Mouse (Mus musculus): Measurements from ENCODE around the gene Fam129a.

The Fam129a gene

DNA sequence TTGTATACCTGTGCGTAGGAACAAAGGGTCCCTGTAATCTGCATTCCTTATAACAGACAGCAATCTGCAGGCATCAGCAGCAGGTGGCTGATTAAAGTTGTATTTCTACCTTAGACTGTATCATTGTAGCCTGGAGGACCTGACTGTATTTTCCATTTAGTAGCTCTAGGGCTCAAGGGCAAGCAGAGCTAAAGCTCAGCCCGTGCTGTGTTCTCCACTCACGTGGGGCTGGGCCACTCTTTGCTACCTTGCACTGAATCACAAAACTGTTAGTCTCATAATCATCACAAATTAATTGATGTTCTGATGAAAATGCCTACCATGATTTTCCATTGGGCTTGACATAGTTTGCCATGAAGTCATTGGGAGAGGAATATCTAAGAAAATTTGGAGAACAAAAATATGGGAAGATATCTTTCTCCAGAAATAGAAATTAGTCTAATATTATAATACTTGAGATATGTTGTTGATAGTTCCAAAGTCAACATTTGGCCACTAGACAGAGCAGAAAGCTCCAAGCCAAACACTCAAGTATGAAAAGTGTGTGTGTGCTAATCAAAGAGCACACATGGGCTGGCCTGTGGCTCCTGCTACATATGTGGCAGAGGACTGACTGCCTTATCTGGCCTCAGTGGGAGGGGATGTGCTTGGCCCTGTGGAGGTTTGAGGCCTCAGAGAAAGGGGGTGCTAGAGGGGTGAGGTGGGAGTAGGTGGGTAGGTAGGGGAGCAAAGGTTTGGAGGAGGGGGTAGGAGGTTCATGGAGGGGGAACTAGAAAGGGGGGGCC is 53.6 kb downstream of the Fam129a start:
- DNase-seq (ENCODE audit: extremely low spot score, low read depth, low spot score) = no peak

DNA sequence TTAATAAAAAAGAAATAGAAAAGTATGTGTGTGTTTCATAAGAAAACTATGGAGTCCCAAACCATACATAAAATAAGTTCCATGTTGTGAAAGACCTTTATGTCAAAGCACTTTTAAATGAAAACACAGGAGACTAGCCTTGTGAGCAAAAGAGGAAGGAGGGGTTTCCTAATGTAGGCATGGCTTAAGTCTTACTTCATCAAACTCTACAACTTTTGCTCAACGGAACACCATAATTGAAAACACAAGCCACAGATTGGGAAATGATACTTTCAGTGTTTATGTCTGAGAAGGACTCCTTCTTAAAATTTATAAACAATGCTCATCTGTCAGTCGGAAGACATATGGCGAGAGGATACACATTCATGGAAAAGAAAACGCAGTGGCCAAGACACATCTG is 54.3 kb downstream of the Fam129a start:
- no peak for DNase-seq (ENCODE audit: extremely low spot score, low read depth, low spot score)

GRCm38 (mm10) chr1:151625690-151626089 is 54.7 kb downstream of the Fam129a start:
- DNase-seq (ENCODE audit: extremely low spot score, low read depth, low spot score) = no peak

- DNase-seq (ENCODE audit: extremely low spot score, low read depth, low spot score) = no peak
Observed at GRCm38 (mm10) chr1:151626631-151627030, 55.6 kb downstream of the Fam129a start.

DNA sequence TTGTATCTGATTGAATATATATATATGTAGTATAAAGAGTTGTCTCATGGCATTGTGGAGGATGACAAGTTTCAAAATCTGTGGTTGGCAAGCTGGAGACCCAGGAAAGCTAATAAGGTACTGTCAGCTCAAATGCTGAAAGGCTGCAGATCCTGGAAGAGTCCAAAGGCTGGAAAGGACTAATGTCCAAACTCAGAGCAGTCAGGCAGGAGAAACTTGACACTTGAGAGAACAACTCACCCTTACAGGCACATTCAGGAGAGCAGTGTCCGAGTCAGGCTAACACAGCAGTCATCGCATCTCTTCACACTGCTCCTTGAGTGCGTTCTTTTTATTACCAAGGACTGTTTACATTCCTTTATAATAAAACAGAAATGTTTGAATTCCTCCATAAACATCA is 56.2 kb downstream of the Fam129a start:
- no peak for DNase-seq (ENCODE audit: extremely low spot score, low read depth, low spot score)

DNA sequence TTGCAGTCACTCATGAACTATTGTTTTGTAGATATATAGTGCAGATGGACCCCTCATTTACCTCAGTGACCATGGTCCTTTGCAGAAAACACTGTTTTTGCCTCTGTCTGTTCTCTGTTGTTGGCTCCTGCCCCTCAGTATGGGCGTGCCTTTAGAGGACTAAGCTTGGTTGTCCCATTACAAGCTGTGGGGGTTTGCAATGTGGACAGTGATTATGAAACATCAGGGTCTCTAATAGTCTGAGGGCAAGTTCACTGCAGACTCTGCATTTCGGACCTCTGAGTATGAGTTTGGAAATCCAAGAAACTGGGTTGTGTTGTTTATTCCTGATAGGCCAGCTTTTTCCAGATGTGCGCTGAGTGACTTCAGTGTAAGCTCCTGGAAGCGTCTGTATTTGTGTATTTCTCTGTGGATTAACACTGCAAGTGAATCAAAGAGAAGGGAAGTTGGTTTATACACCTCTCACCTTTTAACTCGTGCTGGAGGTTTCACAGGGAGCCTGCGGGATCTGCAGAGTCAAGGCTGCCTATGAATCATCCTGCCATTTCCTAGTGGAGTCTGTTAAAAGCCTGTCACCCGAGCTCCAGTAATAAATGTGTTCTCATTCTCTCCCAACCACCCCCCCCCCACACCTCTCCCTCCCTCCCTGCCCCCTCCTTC is 58.7 kb downstream of the Fam129a start:
- no peak for DNase-seq (ENCODE audit: extremely low spot score, low read depth, low spot score)

GRCm38 (mm10) chr1:151630251-151630628 is 59.3 kb downstream of the Fam129a start:
- no peak for DNase-seq (ENCODE audit: extremely low spot score, low read depth, low spot score)

- DNase-seq (ENCODE audit: extremely low spot score, low read depth, low spot score) = no peak
Observed at GRCm38 (mm10) chr1:151631061-151631460, 60.1 kb downstream of the Fam129a start.

GRCm38 (mm10) chr1:151631703-151632294 is 60.8 kb downstream of the Fam129a start:
- no peak for DNase-seq (ENCODE audit: extremely low spot score, low read depth, low spot score)

- no peak for DNase-seq (ENCODE audit: extremely low spot score, low read depth, low spot score)
Observed at GRCm38 (mm10) chr1:151632567-151633356, 61.8 kb downstream of the Fam129a start.

GRCm38 (mm10) chr1:151636637-151637036 is 65.7 kb downstream of the Fam129a start:
- no peak for DNase-seq (ENCODE audit: extremely low spot score, low read depth, low spot score)

- DNase-seq (ENCODE audit: extremely low spot score, low read depth, low spot score) = no peak
Observed at GRCm38 (mm10) chr1:151637351-151637922, 66.5 kb downstream of the Fam129a start.

DNA sequence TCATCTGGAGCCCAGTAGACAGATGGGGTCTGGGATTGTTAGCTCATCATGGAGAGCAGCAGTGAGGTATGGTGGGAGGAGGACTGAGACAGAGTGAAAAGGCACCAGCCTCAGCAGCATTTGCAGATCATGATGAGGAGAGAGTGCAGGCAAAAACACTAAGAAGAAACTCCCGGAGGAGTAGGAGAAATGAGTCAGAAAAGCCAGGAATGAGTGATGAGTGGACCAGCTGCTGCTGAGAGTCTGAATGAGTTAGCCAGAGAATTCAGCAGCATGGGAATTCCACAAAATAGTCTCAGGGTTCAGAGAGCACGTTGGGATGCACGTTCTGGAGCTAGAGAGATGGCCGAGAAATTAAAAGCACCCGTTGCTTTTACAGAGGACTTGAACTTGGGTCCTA is 67.4 kb downstream of the Fam129a start:
- DNase-seq (ENCODE audit: extremely low spot score, low read depth, low spot score) = no peak

DNA sequence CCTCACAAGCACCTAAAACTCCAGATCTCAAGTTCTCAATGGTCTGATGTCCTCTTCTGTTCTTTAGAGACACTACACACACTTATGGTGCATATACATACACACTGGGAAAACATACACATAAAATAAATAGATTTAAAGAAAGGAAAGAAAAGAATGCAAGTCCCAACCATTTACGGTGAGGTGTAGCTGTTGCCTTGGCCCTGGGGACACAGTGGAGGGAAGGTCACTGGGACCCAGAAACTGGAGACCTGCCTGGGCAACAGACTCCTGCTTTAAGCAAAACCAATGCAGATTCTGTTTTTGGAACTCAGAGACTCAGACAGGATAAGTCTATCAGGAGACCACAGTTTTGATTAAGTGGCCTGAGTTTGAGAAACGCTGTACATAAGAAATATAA is 67.8 kb downstream of the Fam129a start:
- DNase-seq (ENCODE audit: extremely low spot score, low read depth, low spot score) = no peak

- no peak for DNase-seq (ENCODE audit: extremely low spot score, low read depth, low spot score)
Observed at GRCm38 (mm10) chr1:151646380-151646779, 75.4 kb downstream of the Fam129a start.

GRCm38 (mm10) chr1:151648099-151648498 is 77.1 kb downstream of the Fam129a start:
- no peak for DNase-seq (ENCODE audit: extremely low spot score, low read depth, low spot score)

DNA sequence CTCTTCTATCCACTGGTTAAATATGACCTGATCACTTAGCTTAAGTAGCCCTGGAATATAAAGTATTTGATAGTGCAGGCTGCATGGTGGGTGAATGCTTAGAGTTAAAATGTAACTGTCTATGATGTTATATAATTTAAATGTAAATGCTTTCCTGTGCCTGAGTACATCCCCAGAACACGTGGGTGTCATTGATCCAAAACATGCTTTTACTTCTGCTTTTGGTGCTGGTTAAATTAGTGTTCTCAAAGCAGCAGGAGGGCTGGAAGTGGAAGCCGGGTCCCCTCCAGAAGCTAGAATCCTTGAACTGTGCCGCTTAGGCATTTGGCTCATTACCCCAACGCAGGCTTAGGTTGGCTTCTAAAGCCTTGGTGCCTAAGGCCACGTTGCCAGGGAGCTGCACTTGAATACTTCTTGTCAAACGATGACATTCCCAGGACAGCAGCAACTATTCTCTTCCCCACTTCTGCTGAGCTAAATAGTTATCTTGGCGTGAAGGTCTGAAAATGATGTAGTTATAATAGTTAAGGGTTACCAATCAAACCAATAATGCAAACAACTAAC is 86.1 kb downstream of the Fam129a start:
- no peak for DNase-seq (ENCODE audit: extremely low spot score, low read depth, low spot score)

DNA sequence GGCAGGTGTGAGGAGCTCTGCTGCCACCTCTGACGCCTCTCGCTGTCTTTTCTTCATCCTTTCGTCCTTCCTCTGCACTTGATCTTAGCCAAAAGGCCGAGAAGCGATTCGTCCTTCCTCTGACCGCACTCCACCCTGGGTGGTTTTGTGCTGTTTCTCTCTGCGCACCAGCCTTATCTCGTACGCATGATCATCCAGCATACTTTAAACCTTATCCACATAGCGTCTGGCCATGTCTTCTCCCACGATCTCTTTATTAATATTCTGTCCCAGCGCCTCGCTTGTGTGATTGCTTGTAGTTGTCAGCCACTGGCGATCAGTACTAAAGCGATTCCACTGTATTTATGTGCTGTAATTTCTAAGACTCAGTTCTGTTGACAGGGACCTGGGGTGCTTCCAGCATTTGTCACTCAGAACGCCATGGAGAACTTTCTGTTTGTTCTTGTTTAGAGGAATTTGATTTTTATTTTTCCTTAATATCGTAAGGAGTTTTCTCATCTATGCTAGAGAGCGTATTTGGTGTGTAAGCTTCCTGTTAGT is 87.4 kb downstream of the Fam129a start:
- no peak for DNase-seq (ENCODE audit: extremely low spot score, low read depth, low spot score)

DNA sequence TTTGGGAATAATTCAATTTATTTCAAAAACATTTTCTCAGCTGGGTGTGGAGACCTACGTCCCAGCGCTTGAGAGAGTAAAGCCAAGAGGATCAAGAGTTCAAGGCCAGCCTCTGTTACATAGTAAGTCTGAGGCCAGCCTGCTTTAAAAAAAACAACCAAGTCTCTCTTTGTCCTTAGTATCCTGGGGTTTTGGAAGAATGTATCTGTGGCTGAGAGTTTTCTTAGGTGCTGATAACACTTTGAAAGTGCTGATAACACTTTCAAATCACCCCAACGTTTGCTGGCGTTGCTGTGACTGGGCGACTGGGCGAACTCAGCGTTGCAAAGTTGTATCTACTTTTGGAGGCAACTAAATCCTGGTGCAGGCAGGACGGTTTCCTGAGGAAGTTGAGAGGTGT is 88.7 kb downstream of the Fam129a start:
- DNase-seq (ENCODE audit: extremely low spot score, low read depth, low spot score) = no peak

GRCm38 (mm10) chr1:151660251-151660650 is 89.3 kb downstream of the Fam129a start:
- DNase-seq (ENCODE audit: extremely low spot score, low read depth, low spot score) = no peak

Measured in hindlimb bud, embryonic 11.5 days (tissue).